Mouse (Mus musculus) urinary bladder, postnatal 10 days (tissue): Measurements from ENCODE around the gene Tars.

Source experiments
- DNase-seq: peaks from one replicate; pipeline ENCODE4 v3.0.0; 2022; ENCODE audit warnings: low spot score

Gene Tars

DNA sequence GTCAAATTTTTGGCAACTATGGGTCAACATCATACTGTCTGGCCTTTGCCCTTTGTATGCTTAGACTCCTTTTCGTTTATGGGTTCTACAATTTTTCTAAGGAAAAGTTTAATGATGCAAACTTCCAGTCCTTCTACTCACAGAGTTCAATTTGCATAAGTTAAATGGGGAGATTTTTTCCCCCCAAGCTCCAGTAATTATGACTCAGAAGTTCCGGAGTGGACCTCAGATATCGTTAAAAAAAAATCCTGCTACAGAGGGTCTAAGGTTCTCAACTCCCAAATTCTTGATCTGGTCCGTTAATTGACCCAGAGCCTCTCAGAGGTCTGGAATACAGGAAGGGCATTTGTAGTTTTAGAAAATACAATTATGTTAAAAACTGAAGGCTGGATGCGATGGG lies 37.6 kb downstream of the Tars start:
- DNase-seq, result no peak

- no peak for DNase-seq
Measured at GRCm38 (mm10) chr15:11360888-11361287, 38.6 kb downstream of the Tars start.

DNA sequence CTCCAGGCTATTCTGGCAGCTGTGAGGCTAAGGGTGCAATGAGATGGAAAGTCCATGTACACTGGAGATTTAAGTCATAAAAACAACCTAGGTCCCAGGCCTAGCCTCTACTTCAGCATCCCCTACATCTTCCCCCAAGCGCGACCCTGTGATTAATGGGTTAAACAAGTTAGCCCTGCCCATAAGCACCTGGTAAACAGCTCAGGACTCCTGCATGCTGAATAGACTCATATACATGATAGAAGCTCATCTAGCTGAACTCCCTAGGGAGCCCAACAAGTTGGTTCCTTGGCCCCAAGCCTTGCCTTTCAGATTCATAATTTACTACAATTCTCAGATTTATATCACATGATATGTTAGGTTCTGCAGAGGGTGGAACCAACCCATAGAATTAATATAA lies 42.0 kb downstream of the Tars start:
- DNase-seq, result no peak

- no peak for DNase-seq
Measured at GRCm38 (mm10) chr15:11355865-11356264, 43.6 kb downstream of the Tars start.

- no peak for DNase-seq
Measured at GRCm38 (mm10) chr15:11339467-11340180, 59.8 kb downstream of the Tars start.
